Mouse (Mus musculus): ENCODE data around the gene Ttc7b. TPM values are rescaled to one million over a fixed set of nuclear protein-coding genes. Genes with fewer than 3 reads are reported as not detected.

The Ttc7b gene
- total and polyA plus RNA-seq, 3 experiments = 21.1 to 33.9 (median 26.8) TPM

- no peaks in the 10 kb centered on the region for H3K9me3 ChIP-seq (replicated peaks)
- DNase-seq (ENCODE audit: low spot score) (no peak), ATAC-seq (ENCODE audit: extremely low read depth, insufficient number of reproducible peaks, low FRiP score, poor library complexity, severe bottlenecking) (no peak)
Observed at GRCm38 (mm10) chr12:100474661-100475321, 45.8 kb downstream of the Ttc7b start.

GRCm38 (mm10) chr12:100470295-100470694 is 50.3 kb downstream of the Ttc7b start:
- peaks cover 6% of the 10 kb centered on the region for H3K36me3 ChIP-seq (replicated peaks)
- H3K9me3 ChIP-seq (replicated peaks) = no peaks in the 10 kb centered on the region

More at GRCm38 (mm10) chr12:100474661-100475321, 45.8 kb downstream of the Ttc7b start:
- H3K27me3 ChIP-seq (ENCODE audit: insufficient read depth, low read length) = peaks cover 6% of the 10 kb centered on the region
- TF ChIP-seq POLR2AphosphoS5 (IDR thresholded peaks at IDR 0.05; ENCODE audit: insufficient replicate concordance, low read depth, low read length) (no peak), CTCF (IDR thresholded peaks at IDR 0.05; ENCODE audit: low read depth, low read length) (no peak), GATA2 (IDR thresholded peaks at IDR 0.05; ENCODE audit: borderline replicate concordance, low read depth, low read length) (no peak), GATA1 (IDR thresholded peaks at IDR 0.05; ENCODE audit: borderline replicate concordance, low read length) (no peak), TAL1 (conservative IDR thresholded peaks at IDR 0.05; ENCODE audit: low read depth, low read length) (no peak)
- no peaks in the 10 kb centered on the region for H3K36me3 ChIP-seq (replicated peaks)
- no peaks in the 10 kb centered on the region for H3K4me1 ChIP-seq (ENCODE audit: insufficient read depth, low read depth, low read length)
- H3K4me3 ChIP-seq (ENCODE audit: low read depth, low read length) = no peak overlapping the region

GRCm38 (mm10) chr12:100469503-100470293 is 50.9 kb downstream of the Ttc7b start:
- Histone ChIP-seq H3K36me3 (replicated peaks) (peaks cover 7% of the 10 kb centered on the region), H3K4me1 (ENCODE audit: insufficient read depth, low read depth, low read length) (peaks cover 7% of the 10 kb centered on the region; the same call in 1 of the 2 replicates), H3K27me3 (ENCODE audit: insufficient read depth, low read length) (0 out of 2 replicates have a peak, but pooled peaks cover 3% of the 10 kb centered on the region), H3K4me3 (ENCODE audit: low read depth, low read length) (no peak overlapping the region), H3K9me3 (replicated peaks) (no peaks in the 10 kb centered on the region)
- ATAC-seq (ENCODE audit: extremely low read depth, insufficient number of reproducible peaks, low FRiP score, poor library complexity, severe bottlenecking) (no peak), DNase-seq (ENCODE audit: low spot score) (no peak)
- TF ChIP-seq GATA1 (IDR thresholded peaks at IDR 0.05; ENCODE audit: borderline replicate concordance, low read length) = no peak

More at GRCm38 (mm10) chr12:100470295-100470694, 50.3 kb downstream of the Ttc7b start:
- H3K27me3 ChIP-seq (ENCODE audit: insufficient read depth, low read length) = 0 out of 2 replicates have a peak, but pooled peaks cover 3% of the 10 kb centered on the region
- DNase-seq (ENCODE audit: low spot score) (no peak), ATAC-seq (ENCODE audit: extremely low read depth, insufficient number of reproducible peaks, low FRiP score, poor library complexity, severe bottlenecking) (no peak)
- peaks cover 6% of the 10 kb centered on the region; the same call in 1 of the 2 replicates for H3K4me1 ChIP-seq (ENCODE audit: insufficient read depth, low read depth, low read length)
- H3K4me3 ChIP-seq (ENCODE audit: low read depth, low read length) = no peak overlapping the region
- TF ChIP-seq CTCF (IDR thresholded peaks at IDR 0.05; ENCODE audit: low read depth, low read length) (no peak), TAL1 (conservative IDR thresholded peaks at IDR 0.05; ENCODE audit: low read depth, low read length) (no peak), POLR2AphosphoS5 (IDR thresholded peaks at IDR 0.05; ENCODE audit: insufficient replicate concordance, low read depth, low read length) (no peak), GATA2 (IDR thresholded peaks at IDR 0.05; ENCODE audit: borderline replicate concordance, low read depth, low read length) (no peak), GATA1 (IDR thresholded peaks at IDR 0.05; ENCODE audit: borderline replicate concordance, low read length) (no peak)

GRCm38 (mm10) chr12:100465101-100465715 is 55.4 kb downstream of the Ttc7b start:
- peaks cover 7% of the 10 kb centered on the region; the same call in 1 of the 2 replicates for H3K4me1 ChIP-seq (ENCODE audit: insufficient read depth, low read depth, low read length)
- ATAC-seq (ENCODE audit: extremely low read depth, insufficient number of reproducible peaks, low FRiP score, poor library complexity, severe bottlenecking) (no peak), DNase-seq (ENCODE audit: low spot score) (no peak)
- peaks cover 7% of the 10 kb centered on the region for H3K36me3 ChIP-seq (replicated peaks)
- H3K9me3 ChIP-seq (replicated peaks) = no peaks in the 10 kb centered on the region
- TF ChIP-seq CTCF (IDR thresholded peaks at IDR 0.05; ENCODE audit: low read depth, low read length) = no peak
- TF ChIP-seq GATA2 (IDR thresholded peaks at IDR 0.05; ENCODE audit: borderline replicate concordance, low read depth, low read length) = no peak
- TF ChIP-seq GATA1 (IDR thresholded peaks at IDR 0.05; ENCODE audit: borderline replicate concordance, low read length) = no peak
- TF ChIP-seq POLR2AphosphoS5 (IDR thresholded peaks at IDR 0.05; ENCODE audit: insufficient replicate concordance, low read depth, low read length) = no peak
- no peak for TF ChIP-seq TAL1 (conservative IDR thresholded peaks at IDR 0.05; ENCODE audit: low read depth, low read length)
- no peak overlapping the region for H3K4me3 ChIP-seq (ENCODE audit: low read depth, low read length)
- 0 out of 2 replicates have a peak, but pooled peaks cover 1% of the 10 kb centered on the region for H3K27me3 ChIP-seq (ENCODE audit: insufficient read depth, low read length)

GRCm38 (mm10) chr12:100457701-100458100 is 62.9 kb downstream of the Ttc7b start:
- ATAC-seq (ENCODE audit: extremely low read depth, insufficient number of reproducible peaks, low FRiP score, poor library complexity, severe bottlenecking) (no peak), DNase-seq (ENCODE audit: low spot score) (no peak)
- no peak for TF ChIP-seq GATA1 (IDR thresholded peaks at IDR 0.05; ENCODE audit: borderline replicate concordance, low read length)
- TF ChIP-seq TAL1 (conservative IDR thresholded peaks at IDR 0.05; ENCODE audit: low read depth, low read length) = no peak
- no peak for TF ChIP-seq CTCF (IDR thresholded peaks at IDR 0.05; ENCODE audit: low read depth, low read length)
- no peak for TF ChIP-seq GATA2 (IDR thresholded peaks at IDR 0.05; ENCODE audit: borderline replicate concordance, low read depth, low read length)
- no peak for TF ChIP-seq POLR2AphosphoS5 (IDR thresholded peaks at IDR 0.05; ENCODE audit: insufficient replicate concordance, low read depth, low read length)
- Histone ChIP-seq H3K4me3 (ENCODE audit: low read depth, low read length) (no peak overlapping the region), H3K4me1 (ENCODE audit: insufficient read depth, low read depth, low read length) (peaks cover 4% of the 10 kb centered on the region; the same call in 1 of the 2 replicates), H3K27me3 (ENCODE audit: insufficient read depth, low read length) (peaks cover 9% of the 10 kb centered on the region; the same call in 1 of the 2 replicates), H3K9me3 (replicated peaks) (no peaks in the 10 kb centered on the region), H3K36me3 (replicated peaks) (peaks cover 11% of the 10 kb centered on the region)
